Mouse (Mus musculus): ENCODE measurements around the gene Fam92b. TPM values are rescaled to one million over a fixed set of nuclear protein-coding genes. Genes with fewer than 3 reads are reported as not detected.

Fam92b gene
- total RNA-seq, 2 experiments from 2014 or later: not detected

- intact Hi-C loops (cut with DNase I): no loop called here
- DNase-seq (ENCODE audit: low spot score): peak; percentile 94
These were observed 13.6 kb upstream of the Fam92b start for GRCm38 (mm10) chr8:120190810-120191413.

- no peak for DNase-seq (ENCODE audit: low spot score)
- intact Hi-C loops (cut with DNase I): no loop called here
These were observed 13.0 kb upstream of the Fam92b start for GRCm38 (mm10) chr8:120190107-120190809.

- intact Hi-C loops (cut with DNase I): no loop called here
- DNase-seq (ENCODE audit: low spot score): no peak
These were observed 12.2 kb upstream of the Fam92b start for GRCm38 (mm10) chr8:120189440-120189839.

GRCm38 (mm10) chr8:120188510-120188909 lies 11.2 kb upstream of the Fam92b start:
- intact Hi-C loops (cut with DNase I): no loop called here
- DNase-seq (ENCODE audit: low spot score): peak; percentile 83

GRCm38 (mm10) chr8:120186454-120186853 lies 9.2 kb upstream of the Fam92b start:
- peak; percentile 79 for DNase-seq (ENCODE audit: low spot score)
- intact Hi-C loops (cut with DNase I): no loop called here

- intact Hi-C loops (cut with DNase I): loop anchor here (5.0 kb wide), 1 partner anchor 47 kb away; no protein-coding TSS in a partner anchor
These were observed 7.9 kb upstream of the Fam92b start for GRCm38 (mm10) chr8:120184850-120185792.

GRCm38 (mm10) chr8:120184366-120184765 lies 7.1 kb upstream of the Fam92b start:
- intact Hi-C loops (cut with DNase I): loop anchor here (5.0 kb wide), 1 partner anchor 48 kb away; no protein-coding TSS in a partner anchor

More at GRCm38 (mm10) chr8:120184850-120185792, 7.9 kb upstream of the Fam92b start:
- DNase-seq (ENCODE audit: low spot score): peak; percentile 43

GRCm38 (mm10) chr8:120181861-120182414 lies 4.7 kb upstream of the Fam92b start:
- intact Hi-C loops (cut with DNase I): loop anchor here (5.0 kb wide), 1 partner anchor 50 kb away; no protein-coding TSS in a partner anchor
- no peak for DNase-seq (ENCODE audit: low spot score)

More at GRCm38 (mm10) chr8:120184366-120184765, 7.1 kb upstream of the Fam92b start:
- DNase-seq (ENCODE audit: low spot score): no peak

GRCm38 (mm10) chr8:120181274-120181673 lies 4.0 kb upstream of the Fam92b start:
- DNase-seq (ENCODE audit: low spot score): no peak
- intact Hi-C loops (cut with DNase I): loop anchor here (5.0 kb wide), 1 partner anchor 51 kb away; no protein-coding TSS in a partner anchor

GRCm38 (mm10) chr8:120180445-120180970 lies 3.2 kb upstream of the Fam92b start:
- DNase-seq (ENCODE audit: low spot score): no peak
- intact Hi-C loops (cut with DNase I): loop anchor here (5.0 kb wide), 1 partner anchor 52 kb away; no protein-coding TSS in a partner anchor

- intact Hi-C loops (cut with DNase I): loop anchor here (1.0 to 5.0 kb wide), 4 partner anchors 33 to 418 kb away; no protein-coding TSS in a partner anchor
- peak; percentile 74 for DNase-seq (ENCODE audit: low spot score)
These were observed 1.8 kb upstream of the Fam92b start for GRCm38 (mm10) chr8:120179027-120179431.

GRCm38 (mm10) chr8:120178124-120178514 lies 853 bp upstream of the Fam92b start:
- no peak for DNase-seq (ENCODE audit: low spot score)
- intact Hi-C loops (cut with DNase I): loop anchor here (5.0 kb wide), 2 partner anchors 34 to 419 kb away; no protein-coding TSS in a partner anchor

GRCm38 (mm10) chr8:120176605-120177004 lies 661 bp downstream of the Fam92b start:
- DNase-seq (ENCODE audit: low spot score): no peak
- intact Hi-C loops (cut with DNase I): loop anchor here (5.0 kb wide), 2 partner anchors 36 to 421 kb away; no protein-coding TSS in a partner anchor

GRCm38 (mm10) chr8:120174606-120175005 lies 2.7 kb downstream of the Fam92b start:
- no peak for DNase-seq (ENCODE audit: low spot score)
- intact Hi-C loops (cut with DNase I): loop anchor here (5.0 kb wide), 2 partner anchors 38 to 423 kb away; no protein-coding TSS in a partner anchor

- intact Hi-C loops (cut with DNase I): no loop called here
- no peak for DNase-seq (ENCODE audit: low spot score)
These were observed 4.1 kb downstream of the Fam92b start for GRCm38 (mm10) chr8:120173195-120173594.

- intact Hi-C loops (cut with DNase I): no loop called here
These were observed 8.1 kb downstream of the Fam92b start for GRCm38 (mm10) chr8:120169119-120169518.

GRCm38 (mm10) chr8:120167821-120168220 lies 9.4 kb downstream of the Fam92b start:
- no peak for DNase-seq (ENCODE audit: low spot score)
- intact Hi-C loops (cut with DNase I): no loop called here

More at GRCm38 (mm10) chr8:120169119-120169518, 8.1 kb downstream of the Fam92b start:
- no peak for DNase-seq (ENCODE audit: low spot score)

- intact Hi-C loops (cut with DNase I): no loop called here
- no peak for DNase-seq (ENCODE audit: low spot score)
These were observed 10.1 kb downstream of the Fam92b start for GRCm38 (mm10) chr8:120167136-120167535.

GRCm38 (mm10) chr8:120164026-120164425 lies 13.2 kb downstream of the Fam92b start:
- intact Hi-C loops (cut with DNase I): no loop called here
- no peak for DNase-seq (ENCODE audit: low spot score)

All from heart, postnatal 25 days (tissue).